Mouse (Mus musculus) Patski (cell line): ENCODE results near the gene Psapl1. TPM values are rescaled to one million over a fixed set of nuclear protein-coding genes. Genes with fewer than 3 reads are reported as not detected.

Source experiments
- ATAC-seq: fragments of 100-300 bp; one replicate; pipeline ENCODE4 v1.8.0; 2021
- CTCF ChIA-PET: fragments of 350-600 bp; sonication (Branson Sonifier 250); formaldehyde crosslinking; loops from one replicate; lab custom pipeline; 2022; ENCODE audit warnings: inconsistent platforms; lab: Charles Lee
- POLR2A ChIA-PET: fragments of 350-600 bp; sonication (Branson Sonifier 250); formaldehyde crosslinking; loops from one replicate; lab custom pipeline; 2022; ENCODE audit warnings: antibody characterized with exemption, inconsistent platforms; lab: Charles Lee
- DNase-seq: peaks from one replicate; pipeline ENCODE4 v3.0.0-alpha.2; 2011; ENCODE audit warnings: low read depth, low spot score
- H3K27me3 ChIP-seq: fragments of 371-371 bp; one replicate; pipeline ENCODE4 v1.5.1; 2021
- CTCF ChIP-seq: fragments of 100-300 bp; IDR thresholded peaks from one replicate; pipeline ENCODE4 v1.5.1; 2021
- in situ Hi-C: fragments of 300-500 bp; cut with MboI; formaldehyde crosslinking; loops from 3 replicates; pipeline ENCODE4 v1.11.1; 2018; ENCODE audit warnings: low pct_unique_long_range_greater_than_20kb, mixed read lengths
- polyA plus RNA-seq: library from polyadenylated mRNA; unstranded; gene quantifications from one replicate; pipeline ENCODE4 v1.2.3, GENCODE M21; 2021

Psapl1 gene
- polyA plus RNA-seq, 1 experiment from 2014 or later = not detected

DNA sequence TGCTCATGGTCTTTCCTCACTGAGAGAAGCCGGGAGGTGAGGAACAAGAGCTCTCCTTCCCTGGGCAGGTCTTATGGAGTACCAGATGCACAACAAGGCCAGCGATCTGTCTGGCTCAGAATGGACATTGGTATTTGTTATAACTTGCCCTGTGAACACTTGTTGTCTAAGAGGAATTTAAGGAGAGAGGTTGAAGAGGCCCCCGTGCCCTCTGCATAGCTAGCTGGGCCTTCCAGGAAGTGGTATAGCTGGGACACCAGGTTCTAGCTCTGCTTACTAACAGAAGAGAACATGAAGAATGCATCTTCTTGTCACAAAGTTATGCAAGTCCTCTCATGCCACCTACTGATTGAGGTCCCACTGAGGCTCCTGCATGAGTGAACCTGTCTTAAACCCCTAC lies 44.2 kb downstream of the Psapl1 start:
- no peak for ATAC-seq
- in situ Hi-C loops = no loop called here
- POLR2A ChIA-PET = no interaction called here

DNA sequence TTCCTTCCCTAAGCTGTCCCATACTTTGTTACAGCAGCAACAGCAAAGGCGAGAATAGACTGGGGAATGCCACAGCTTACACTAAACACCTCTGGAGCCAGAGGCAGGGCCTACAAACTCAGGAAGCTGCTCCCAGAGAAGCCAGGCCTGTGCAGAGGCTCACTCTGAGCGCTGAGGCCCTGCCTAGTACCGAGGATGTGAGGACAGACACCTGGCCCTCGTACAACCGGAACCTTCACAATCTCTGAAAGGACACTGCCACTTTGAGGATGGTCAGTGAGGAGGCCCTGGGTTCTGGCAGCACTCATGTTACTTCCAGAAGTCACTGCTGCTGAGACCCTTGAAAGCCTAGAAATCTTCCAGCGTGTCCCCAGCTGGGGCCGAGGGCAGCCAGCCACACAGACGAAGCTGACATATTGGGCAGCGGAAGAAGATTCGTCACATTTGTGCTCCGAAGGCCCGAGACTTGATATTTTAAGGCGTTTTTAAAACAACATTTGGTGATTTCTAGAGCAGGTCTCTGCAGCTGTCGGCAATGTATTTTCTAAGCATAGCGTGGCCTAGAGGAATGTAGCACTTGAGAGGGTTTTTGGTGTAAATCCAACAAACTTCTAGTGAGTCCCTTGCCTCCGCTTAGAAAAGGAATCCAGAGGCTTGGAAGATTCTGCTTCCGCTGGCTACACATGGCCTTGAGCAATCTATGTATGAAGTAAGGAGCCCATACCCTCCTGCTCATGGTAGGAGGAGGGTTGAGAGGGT lies 49.1 kb downstream of the Psapl1 start:
- H3K27me3 ChIP-seq = no peaks in the 10 kb centered on the region
- no peak for TF ChIP-seq CTCF
- in situ Hi-C loops = no loop called here
- ATAC-seq (no peak), DNase-seq (no peak)
- ChIA-PET POLR2A (no interaction called here), CTCF (interaction anchor here (1.6 kb wide), 1 partner anchor 25 kb away, joined by 4 read pairs; no protein-coding TSS in a partner anchor)

More for the DNA sequence above, 44.2 kb downstream of the Psapl1 start:
- no peak for TF ChIP-seq CTCF
- DNase-seq = no peak
- CTCF ChIA-PET = interaction anchor here (0.8 to 1.1 kb wide), 2 partner anchors 25 to 52 kb away, joined by 3 read pairs; no protein-coding TSS in a partner anchor
- no peaks in the 10 kb centered on the region for H3K27me3 ChIP-seq

GRCm38 (mm10) chr5:36254642-36255516 lies 51.1 kb downstream of the Psapl1 start:
- CTCF ChIA-PET = no interaction called here
- POLR2A ChIA-PET = interaction anchor here (0.6 to 0.8 kb wide), 2 partner anchors 25 to 99 kb away, joined by 3 read pairs; no protein-coding TSS in a partner anchor
- DNase-seq (no peak), ATAC-seq (no peak)
- no peaks in the 10 kb centered on the region for H3K27me3 ChIP-seq
- in situ Hi-C loops = no loop called here
- no peak for TF ChIP-seq CTCF

Other genes with a start within 250 kb of the Psapl1 start
- 9.9 TPM for gene Sorcs2, start 194.1 kb downstream of the Psapl1 start, polyA plus RNA-seq